Mouse (Mus musculus) embryonic facial prominence, embryonic 13.5 days (tissue): ENCODE measurements around the gene Fam120a. TPM values are rescaled to one million over a fixed set of nuclear protein-coding genes. Genes with fewer than 3 reads are reported as not detected.
A peak's percentile ranks its signal among the peaks of the same experiment; 100 is the strongest.

ENCODE experiments used
- ATAC-seq: fragments of 200-750 bp; cut with Nextera tagmentation; 2 replicates; pipeline ENCODE4 v1.8.0; 2017; ENCODE audit warnings: low read depth; ENCODE audit not compliant: insufficient number of reproducible peaks, insufficient read depth, low FRiP score, low TSS enrichment
- H3K27ac ChIP-seq: fragments of 300-500 bp; sonication (generic); 2 replicates; pipeline ENCODE4 v1.5.1; 2015; ENCODE audit warnings: moderate library complexity, mild to moderate bottlenecking, inconsistent platforms
- H3K27me3 ChIP-seq: fragments of 300-500 bp; sonication (generic); 2 replicates; pipeline ENCODE4 v1.6.1; 2015; ENCODE audit warnings: mild to moderate bottlenecking, inconsistent platforms
- H3K36me3 ChIP-seq: fragments of 300-500 bp; sonication (generic); 2 replicates; pipeline ENCODE4 v1.6.1; 2015; ENCODE audit warnings: mild to moderate bottlenecking, inconsistent platforms
- H3K4me1 ChIP-seq: fragments of 300-500 bp; sonication (generic); 2 replicates; pipeline ENCODE4 v1.6.1; 2015; ENCODE audit warnings: inconsistent platforms
- H3K4me2 ChIP-seq: fragments of 300-500 bp; sonication (generic); 2 replicates; pipeline ENCODE4 v1.6.1; 2015; ENCODE audit warnings: moderate library complexity, mild to moderate bottlenecking, inconsistent platforms
- H3K4me3 ChIP-seq: fragments of 300-500 bp; sonication (generic); 2 replicates; pipeline ENCODE4 v1.5.1; 2015; ENCODE audit warnings: mild to moderate bottlenecking, inconsistent platforms
- H3K9ac ChIP-seq: fragments of 300-500 bp; sonication (generic); 2 replicates; pipeline ENCODE4 v1.6.1; 2015; ENCODE audit warnings: mild to moderate bottlenecking, inconsistent platforms
- H3K9me3 ChIP-seq: fragments of 300-500 bp; sonication (generic); 2 replicates; pipeline ENCODE4 v1.6.1; 2016; ENCODE audit warnings: inconsistent platforms
- WGBS: fragments of 180-500 bp; shearing (Covaris S2); methylation state at CpG from one replicate; pipeline ENCODE4 v1.1.7; 2015; ENCODE audit warnings: mixed read lengths; 5-methylcytosine and 5-hydroxymethylcytosine counted together
- polyA plus RNA-seq: library from polyadenylated mRNA; unstranded; fragments of >200 nt; fragmentation: Nextera tagmentation; extraction: Ambion mirVana; gene quantifications from 2 replicates; pipeline ENCODE4 v1.2.1, GENCODE M21; 2015

Fam120a gene
- polyA plus RNA-seq, 1 experiment from 2014 or later, result 25.1 TPM

- Histone ChIP-seq H3K9me3 (no peaks in the 10 kb centered on the region), H3K27me3 (no peaks in the 10 kb centered on the region), H3K4me3 (peak overlapping the region; percentile 95), H3K36me3 (0 out of 2 replicates have a peak, but pooled peaks cover 6% of the 10 kb centered on the region), H3K9ac (0 out of 2 replicates have a peak overlapping the region, but pooled peaks have one; percentile 98), H3K4me2 (peak overlapping the region; percentile 98), H3K27ac (peak overlapping the region; percentile 98; the same call in 1 of the 2 replicates), H3K4me1 (peaks cover 45% of the 10 kb centered on the region)
- WGBS, result 67% methylated on average over 4 of the region's 4 CpGs
- no peak for ATAC-seq
Observed at GRCm38 (mm10) chr13:48964850-48965249, 3.0 kb downstream of the Fam120a start.

GRCm38 (mm10) chr13:48963111-48963510 is 4.7 kb downstream of the Fam120a start:
- Histone ChIP-seq H3K9ac (no peak overlapping the region), H3K9me3 (no peaks in the 10 kb centered on the region), H3K4me1 (peaks cover 45% of the 10 kb centered on the region), H3K27ac (no peak overlapping the region), H3K4me2 (no peak overlapping the region), H3K4me3 (no peak overlapping the region), H3K36me3 (0 out of 2 replicates have a peak, but pooled peaks cover 6% of the 10 kb centered on the region), H3K27me3 (no peaks in the 10 kb centered on the region)
- WGBS, result 62% methylated on average over 1 of the region's 1 CpGs
- no peak for ATAC-seq

- ATAC-seq, result no peak
Observed at GRCm38 (mm10) chr13:48962519-48962918, 5.3 kb downstream of the Fam120a start.

GRCm38 (mm10) chr13:48958608-48959007 is 9.2 kb downstream of the Fam120a start:
- H3K9ac ChIP-seq, result no peak overlapping the region
- no peak overlapping the region for H3K27ac ChIP-seq
- H3K4me3 ChIP-seq, result no peak overlapping the region
- no peaks in the 10 kb centered on the region for H3K27me3 ChIP-seq
- no peak for ATAC-seq
- H3K4me1 ChIP-seq, result peaks cover 23% of the 10 kb centered on the region
- no peak overlapping the region for H3K4me2 ChIP-seq
- 65% methylated on average over 4 of the region's 4 CpGs for WGBS
- no peaks in the 10 kb centered on the region for H3K36me3 ChIP-seq
- H3K9me3 ChIP-seq, result no peaks in the 10 kb centered on the region

More at GRCm38 (mm10) chr13:48962519-48962918, 5.3 kb downstream of the Fam120a start:
- no peak overlapping the region for H3K27ac ChIP-seq
- no peak overlapping the region for H3K4me3 ChIP-seq
- 0 out of 2 replicates have a peak, but pooled peaks cover 6% of the 10 kb centered on the region for H3K36me3 ChIP-seq
- no peaks in the 10 kb centered on the region for H3K9me3 ChIP-seq
- H3K27me3 ChIP-seq, result no peaks in the 10 kb centered on the region
- peaks cover 45% of the 10 kb centered on the region for H3K4me1 ChIP-seq
- no peak overlapping the region for H3K4me2 ChIP-seq
- 70% methylated on average over 3 of the region's 3 CpGs for WGBS
- H3K9ac ChIP-seq, result no peak overlapping the region

GRCm38 (mm10) chr13:48954825-48955224 is 13.0 kb downstream of the Fam120a start:
- Histone ChIP-seq H3K27ac (no peak overlapping the region), H3K4me2 (no peak overlapping the region), H3K27me3 (no peaks in the 10 kb centered on the region), H3K4me1 (peaks cover 11% of the 10 kb centered on the region), H3K36me3 (no peaks in the 10 kb centered on the region), H3K9ac (no peak overlapping the region), H3K4me3 (no peak overlapping the region), H3K9me3 (no peaks in the 10 kb centered on the region)
- no peak for ATAC-seq
- WGBS, result 96% methylated on average over 4 of the region's 4 CpGs

GRCm38 (mm10) chr13:48950600-48951241 is 17.1 kb downstream of the Fam120a start:
- no peaks in the 10 kb centered on the region for H3K27me3 ChIP-seq
- 63% methylated on average over 5 of the region's 5 CpGs for WGBS
- H3K4me3 ChIP-seq, result no peak overlapping the region
- ATAC-seq, result no peak
- H3K4me1 ChIP-seq, result peaks cover 4% of the 10 kb centered on the region; the same call in 1 of the 2 replicates
- H3K4me2 ChIP-seq, result no peak overlapping the region
- H3K36me3 ChIP-seq, result peaks cover 29% of the 10 kb centered on the region
- H3K9ac ChIP-seq, result no peak overlapping the region
- no peaks in the 10 kb centered on the region for H3K9me3 ChIP-seq
- H3K27ac ChIP-seq, result no peak overlapping the region

- Histone ChIP-seq H3K4me3 (no peak overlapping the region), H3K9ac (no peak overlapping the region), H3K9me3 (no peaks in the 10 kb centered on the region), H3K4me2 (no peak overlapping the region), H3K36me3 (peaks cover 39% of the 10 kb centered on the region), H3K27me3 (no peaks in the 10 kb centered on the region), H3K4me1 (peaks cover 4% of the 10 kb centered on the region; the same call in 1 of the 2 replicates), H3K27ac (no peak overlapping the region)
- no peak for ATAC-seq
- 87% methylated on average over 6 of the region's 6 CpGs for WGBS
Observed at GRCm38 (mm10) chr13:48948951-48949350, 18.9 kb downstream of the Fam120a start.

GRCm38 (mm10) chr13:48944571-48944970 is 23.2 kb downstream of the Fam120a start:
- no peak overlapping the region for H3K4me2 ChIP-seq
- no peak overlapping the region for H3K9ac ChIP-seq
- no peak overlapping the region for H3K4me3 ChIP-seq
- 70% methylated on average over 1 of the region's 1 CpGs for WGBS
- ATAC-seq, result no peak
- H3K36me3 ChIP-seq, result peaks cover 62% of the 10 kb centered on the region
- H3K4me1 ChIP-seq, result 0 out of 2 replicates have a peak, but pooled peaks cover 5% of the 10 kb centered on the region
- no peaks in the 10 kb centered on the region for H3K27me3 ChIP-seq
- no peak overlapping the region for H3K27ac ChIP-seq
- no peaks in the 10 kb centered on the region for H3K9me3 ChIP-seq

- Histone ChIP-seq H3K36me3 (peaks cover 45% of the 10 kb centered on the region), H3K4me1 (0 out of 2 replicates have a peak, but pooled peaks cover 7% of the 10 kb centered on the region), H3K27ac (no peak overlapping the region), H3K9me3 (no peaks in the 10 kb centered on the region), H3K4me2 (no peak overlapping the region), H3K4me3 (no peak overlapping the region), H3K27me3 (no peaks in the 10 kb centered on the region), H3K9ac (no peak overlapping the region)
- WGBS, result 90% methylated on average over 2 of the region's 2 CpGs
- ATAC-seq, result no peak
Observed at GRCm38 (mm10) chr13:48942471-48942870, 25.3 kb downstream of the Fam120a start.

- 0 out of 2 replicates have a peak, but pooled peaks cover 7% of the 10 kb centered on the region for H3K4me1 ChIP-seq
- no peak overlapping the region for H3K4me2 ChIP-seq
- WGBS, result 57% methylated on average over 3 of the region's 3 CpGs
- no peak for ATAC-seq
- H3K9me3 ChIP-seq, result no peaks in the 10 kb centered on the region
- peaks cover 42% of the 10 kb centered on the region for H3K36me3 ChIP-seq
- H3K9ac ChIP-seq, result no peak overlapping the region
- no peak overlapping the region for H3K4me3 ChIP-seq
- no peak overlapping the region for H3K27ac ChIP-seq
- no peaks in the 10 kb centered on the region for H3K27me3 ChIP-seq
Observed at GRCm38 (mm10) chr13:48941773-48942172, 26.0 kb downstream of the Fam120a start.

GRCm38 (mm10) chr13:48934597-48934996 is 33.2 kb downstream of the Fam120a start:
- no peak overlapping the region for H3K9ac ChIP-seq
- peaks cover 51% of the 10 kb centered on the region for H3K36me3 ChIP-seq

GRCm38 (mm10) chr13:48932692-48933091 is 35.1 kb downstream of the Fam120a start:
- WGBS, result 89% methylated on average over 3 of the region's 3 CpGs
- Histone ChIP-seq H3K4me1 (peaks cover 7% of the 10 kb centered on the region; the same call in 1 of the 2 replicates), H3K4me2 (no peak overlapping the region), H3K4me3 (no peak overlapping the region), H3K27ac (no peak overlapping the region), H3K9me3 (no peaks in the 10 kb centered on the region), H3K9ac (no peak overlapping the region), H3K36me3 (peaks cover 70% of the 10 kb centered on the region), H3K27me3 (no peaks in the 10 kb centered on the region)
- no peak for ATAC-seq

More at GRCm38 (mm10) chr13:48934597-48934996, 33.2 kb downstream of the Fam120a start:
- Histone ChIP-seq H3K4me2 (no peak overlapping the region), H3K4me3 (no peak overlapping the region), H3K4me1 (peaks cover 9% of the 10 kb centered on the region; the same call in 1 of the 2 replicates), H3K9me3 (no peaks in the 10 kb centered on the region), H3K27me3 (no peaks in the 10 kb centered on the region), H3K27ac (no peak overlapping the region)
- 59% methylated on average over 6 of the region's 6 CpGs for WGBS
- ATAC-seq, result no peak
